Mouse (Mus musculus): ENCODE data around the gene Mettl7a3. TPM values are rescaled to one million over a fixed set of nuclear protein-coding genes. Genes with fewer than 3 reads are reported as not detected.
A peak's percentile ranks its signal among the peaks of the same experiment; 100 is the strongest.

Gene Mettl7a3
- polyA plus RNA-seq (2021), result 88.9 TPM

DNA sequence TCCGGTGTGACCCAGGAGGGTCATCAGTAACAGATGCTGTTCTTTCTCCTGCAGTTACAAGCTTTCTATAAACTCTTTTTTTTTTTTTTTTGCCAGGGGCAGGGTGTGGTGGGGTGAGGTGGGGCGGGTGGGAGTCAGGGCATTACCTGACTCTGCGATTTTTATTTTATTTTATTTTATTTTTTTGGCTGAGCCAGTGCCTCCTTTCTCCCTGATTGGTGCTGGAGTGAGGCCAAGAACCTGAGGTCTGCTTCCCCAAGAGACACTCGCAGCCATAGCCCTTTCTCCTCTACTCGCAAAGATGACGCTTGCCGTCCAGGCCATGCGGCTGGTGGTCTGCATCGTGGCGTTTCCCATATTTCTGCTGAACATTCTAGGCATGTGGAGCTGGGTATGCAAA is at the start of gene Mettl7a3:
Gene Mettl7a3, plus strand, starts transcription at position 301 of the 400 bp plus-strand sequence.
- in situ Hi-C loops (cut with MboI; ENCODE audit: low pct_unique_long_range_greater_than_20kb), result no loop called here
- no peak for TF ChIP-seq CTCF (IDR thresholded peaks at IDR 0.05)
- CTCF ChIA-PET, result interaction anchor here (0.7 to 1.7 kb wide), 2 partner anchors 26 to 40 kb away, joined by 3 to 5 read pairs; no protein-coding TSS in a partner anchor
- POLR2A ChIA-PET, result interaction anchor here (0.8 kb wide), 1 partner anchor 36 kb away, joined by 4 read pairs; no protein-coding TSS in a partner anchor
- no peak for DNase-seq (ENCODE audit: low read depth, low spot score)
- H3K27me3 ChIP-seq, result no peaks in the 10 kb centered on the region
- ATAC-seq, result no peak

DNA sequence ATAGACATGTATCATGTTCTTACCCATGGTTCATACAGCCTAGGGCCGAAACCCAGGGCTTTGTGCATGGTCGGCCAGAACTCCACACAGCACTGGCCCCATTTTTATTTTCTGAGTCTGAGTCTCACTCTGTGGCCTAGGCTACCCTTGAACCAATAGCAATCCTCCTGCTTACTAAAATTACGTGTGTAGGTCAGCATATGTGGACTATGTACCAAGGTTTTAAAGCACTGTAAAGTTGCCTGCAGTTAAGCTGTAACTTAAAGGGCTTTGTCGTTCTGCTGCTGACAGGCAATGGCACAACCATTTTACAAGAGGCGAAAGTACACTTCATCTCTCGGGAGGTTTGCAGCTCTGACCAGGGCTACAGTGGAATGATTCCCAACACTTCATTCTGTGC is 45.7 kb upstream of the Mettl7a3 start:
- POLR2A ChIA-PET, result interaction anchor here (0.6 kb wide), 1 partner anchor 23 kb away, joined by 3 read pairs; no protein-coding TSS in a partner anchor
- H3K27me3 ChIP-seq, result no peaks in the 10 kb centered on the region
- in situ Hi-C loops (cut with MboI; ENCODE audit: low pct_unique_long_range_greater_than_20kb), result no loop called here
- CTCF ChIA-PET, result interaction anchor here (1.2 kb wide), 1 partner anchor 25 kb away, joined by 3 read pairs; no protein-coding TSS in a partner anchor
- TF ChIP-seq CTCF (IDR thresholded peaks at IDR 0.05), result no peak
- no peak for ATAC-seq
- no peak for DNase-seq (ENCODE audit: low read depth, low spot score)

DNA sequence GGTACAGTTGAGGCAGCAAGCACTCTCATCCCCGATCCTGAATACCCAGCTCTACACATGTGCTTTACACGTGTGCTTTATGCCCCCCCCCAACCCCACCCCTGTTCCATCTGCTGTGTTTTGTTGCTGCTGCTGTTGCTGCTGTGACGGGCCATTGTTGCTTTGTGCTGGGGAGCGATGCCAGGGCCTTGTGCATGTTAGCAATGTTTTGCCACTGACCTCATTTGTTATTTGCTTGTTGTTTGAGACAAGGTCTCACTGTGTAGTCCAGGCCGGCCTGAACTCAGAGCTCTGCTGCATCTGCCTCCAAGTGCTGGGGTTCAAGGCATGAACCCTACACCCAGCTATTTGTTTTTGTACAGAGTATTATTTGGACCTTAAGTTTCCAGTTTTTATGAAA is 43.9 kb upstream of the Mettl7a3 start:
- CTCF ChIA-PET, result no interaction called here
- no peaks in the 10 kb centered on the region for H3K27me3 ChIP-seq
- ATAC-seq (no peak), DNase-seq (ENCODE audit: low read depth, low spot score) (no peak)
- POLR2A ChIA-PET, result no interaction called here
- no peak for TF ChIP-seq CTCF (IDR thresholded peaks at IDR 0.05)
- in situ Hi-C loops (cut with MboI; ENCODE audit: low pct_unique_long_range_greater_than_20kb), result no loop called here

DNA sequence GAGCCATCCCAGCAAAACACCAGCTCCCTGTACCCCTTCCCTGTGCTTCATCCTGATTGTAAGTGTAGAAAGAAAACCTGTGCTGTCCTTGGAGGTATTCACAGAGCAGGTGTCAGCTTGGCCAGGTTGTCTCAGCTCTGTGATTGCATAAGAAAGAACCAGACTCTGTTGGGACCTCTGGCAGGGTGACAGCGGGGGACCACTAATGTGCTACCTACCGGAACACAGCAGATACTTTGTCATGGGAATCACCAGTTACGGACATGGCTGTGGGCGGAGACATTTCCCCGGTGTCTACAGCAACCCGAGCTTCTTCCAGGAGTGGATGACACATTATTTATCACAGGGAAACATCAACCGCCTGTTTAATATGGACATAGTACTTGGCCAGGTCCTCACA is 42.4 kb upstream of the Mettl7a3 start:
- ATAC-seq, result no peak
- in situ Hi-C loops (cut with MboI; ENCODE audit: low pct_unique_long_range_greater_than_20kb), result no loop called here
- DNase-seq (ENCODE audit: low read depth, low spot score), result no peak
- no peaks in the 10 kb centered on the region for H3K27me3 ChIP-seq
- CTCF ChIA-PET, result no interaction called here
- TF ChIP-seq CTCF (IDR thresholded peaks at IDR 0.05), result no peak
- POLR2A ChIA-PET, result no interaction called here

DNA sequence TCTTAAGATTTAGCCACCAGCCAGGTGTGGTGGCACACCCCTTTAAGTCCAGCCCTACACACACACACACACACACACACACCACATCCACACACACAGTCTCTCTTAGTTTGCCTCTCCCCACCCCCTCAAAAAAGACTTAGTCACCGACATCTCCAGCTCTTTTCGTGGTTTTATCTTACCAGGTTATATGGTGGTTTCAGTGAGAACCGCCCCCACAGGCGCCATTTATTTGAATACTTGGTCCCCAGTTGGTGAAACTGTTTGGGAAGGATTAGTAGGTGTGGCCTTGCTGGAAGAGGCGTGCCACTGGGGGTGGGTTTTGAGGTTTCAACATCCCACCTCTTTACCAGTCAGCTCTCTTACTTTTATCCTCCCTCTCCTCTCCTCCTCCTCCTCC is 36.9 kb upstream of the Mettl7a3 start:
- ATAC-seq (no peak), DNase-seq (ENCODE audit: low read depth, low spot score) (no peak)
- in situ Hi-C loops (cut with MboI; ENCODE audit: low pct_unique_long_range_greater_than_20kb), result no loop called here
- ChIA-PET POLR2A (no interaction called here), CTCF (no interaction called here)
- no peak for TF ChIP-seq CTCF (IDR thresholded peaks at IDR 0.05)
- no peaks in the 10 kb centered on the region for H3K27me3 ChIP-seq

DNA sequence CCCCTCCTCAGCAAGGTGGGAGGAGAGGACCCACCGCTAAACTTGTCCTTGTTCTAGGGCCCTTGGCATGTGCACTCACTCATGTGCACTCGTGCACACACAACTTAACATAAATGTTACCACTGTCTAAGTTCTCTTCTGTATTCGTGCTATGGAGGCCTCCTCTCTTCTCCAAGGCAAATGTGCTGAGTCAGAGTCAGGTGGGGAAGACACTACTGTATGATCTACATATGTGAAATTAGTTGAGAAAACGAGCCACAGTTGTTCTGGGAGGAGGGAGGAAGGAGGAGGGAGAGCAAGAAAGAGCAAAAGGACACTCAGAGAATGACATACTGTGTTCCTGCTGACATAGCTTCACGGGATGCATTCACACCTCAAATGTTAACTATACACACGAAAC is 34.2 kb upstream of the Mettl7a3 start:
- ATAC-seq, result no peak
- H3K27me3 ChIP-seq, result no peaks in the 10 kb centered on the region
- DNase-seq (ENCODE audit: low read depth, low spot score), result no peak
- POLR2A ChIA-PET, result interaction anchor here (0.6 kb wide), 1 partner anchor 328 kb away, joined by 4 read pairs; no protein-coding TSS in a partner anchor
- in situ Hi-C loops (cut with MboI; ENCODE audit: low pct_unique_long_range_greater_than_20kb), result loop anchor here (5.0 kb wide), 1 partner anchor 33 kb away; no protein-coding TSS in a partner anchor
- TF ChIP-seq CTCF (IDR thresholded peaks at IDR 0.05), result no peak
- CTCF ChIA-PET, result no interaction called here

DNA sequence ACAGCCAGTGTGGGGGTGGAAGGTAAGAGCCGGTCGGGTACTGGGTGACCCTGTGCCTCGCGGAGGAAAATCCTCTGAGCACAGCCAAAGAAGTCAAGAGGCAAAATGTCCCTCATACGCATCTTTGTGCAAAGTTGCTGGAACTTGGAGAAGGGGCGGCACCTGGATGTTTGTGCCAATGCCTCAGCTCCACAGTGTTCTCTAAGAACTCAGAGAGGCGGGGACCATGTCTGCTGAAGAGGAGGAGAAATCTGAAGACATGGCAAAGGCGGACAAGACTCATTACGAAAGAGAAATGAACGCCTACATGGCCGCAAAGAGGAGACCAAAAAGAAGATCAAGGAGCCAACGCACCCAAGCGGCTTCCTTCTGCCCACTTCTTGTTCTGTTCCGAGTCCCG is 33.2 kb upstream of the Mettl7a3 start:
- POLR2A ChIA-PET, result no interaction called here
- in situ Hi-C loops (cut with MboI; ENCODE audit: low pct_unique_long_range_greater_than_20kb), result loop anchor here (5.0 kb wide), 1 partner anchor 34 kb away; no protein-coding TSS in a partner anchor
- CTCF ChIA-PET, result no interaction called here
- no peak for DNase-seq (ENCODE audit: low read depth, low spot score)
- ATAC-seq, result no peak
- TF ChIP-seq CTCF (IDR thresholded peaks at IDR 0.05), result no peak
- no peaks in the 10 kb centered on the region for H3K27me3 ChIP-seq

DNA sequence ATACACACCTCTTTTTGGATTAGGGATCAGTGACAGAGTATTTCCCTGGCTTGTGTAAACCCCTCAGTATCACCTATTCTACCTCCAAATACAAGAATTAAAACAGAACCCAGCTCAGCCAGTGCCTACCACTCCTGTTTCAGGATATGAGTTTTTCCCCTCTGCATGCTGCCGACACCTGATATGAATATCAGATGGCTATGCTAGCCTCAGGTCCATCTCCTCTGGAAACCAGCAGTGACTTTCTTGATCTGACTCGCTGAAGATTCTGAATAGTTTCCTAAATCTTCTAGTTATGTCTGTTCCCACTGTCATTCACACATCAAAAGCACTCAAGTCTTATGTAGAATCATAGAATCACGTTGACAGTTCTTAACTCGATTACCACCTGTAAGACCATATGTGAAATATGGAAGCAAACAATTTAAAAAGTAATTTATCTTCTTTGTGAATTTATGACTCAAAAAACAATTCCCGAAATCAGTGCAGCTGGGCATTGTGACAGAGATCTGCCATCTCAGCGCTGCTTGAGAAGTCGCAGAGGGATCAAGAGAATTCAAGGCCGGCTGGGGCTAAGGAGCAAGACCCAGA is 31.2 kb upstream of the Mettl7a3 start:
- H3K27me3 ChIP-seq, result no peaks in the 10 kb centered on the region
- CTCF ChIA-PET, result interaction anchor here (0.9 to 1.8 kb wide), 2 partner anchors 8 to 38 kb away, joined by 3 to 4 read pairs; no protein-coding TSS in a partner anchor
- ATAC-seq, result no peak
- TF ChIP-seq CTCF (IDR thresholded peaks at IDR 0.05), result no peak
- POLR2A ChIA-PET, result interaction anchor here (1.4 kb wide), 1 partner anchor 15 kb away, joined by 3 read pairs; no protein-coding TSS in a partner anchor
- in situ Hi-C loops (cut with MboI; ENCODE audit: low pct_unique_long_range_greater_than_20kb), result loop anchor here (5.0 kb wide), 1 partner anchor 36 kb away; no protein-coding TSS in a partner anchor
- no peak for DNase-seq (ENCODE audit: low read depth, low spot score)

DNA sequence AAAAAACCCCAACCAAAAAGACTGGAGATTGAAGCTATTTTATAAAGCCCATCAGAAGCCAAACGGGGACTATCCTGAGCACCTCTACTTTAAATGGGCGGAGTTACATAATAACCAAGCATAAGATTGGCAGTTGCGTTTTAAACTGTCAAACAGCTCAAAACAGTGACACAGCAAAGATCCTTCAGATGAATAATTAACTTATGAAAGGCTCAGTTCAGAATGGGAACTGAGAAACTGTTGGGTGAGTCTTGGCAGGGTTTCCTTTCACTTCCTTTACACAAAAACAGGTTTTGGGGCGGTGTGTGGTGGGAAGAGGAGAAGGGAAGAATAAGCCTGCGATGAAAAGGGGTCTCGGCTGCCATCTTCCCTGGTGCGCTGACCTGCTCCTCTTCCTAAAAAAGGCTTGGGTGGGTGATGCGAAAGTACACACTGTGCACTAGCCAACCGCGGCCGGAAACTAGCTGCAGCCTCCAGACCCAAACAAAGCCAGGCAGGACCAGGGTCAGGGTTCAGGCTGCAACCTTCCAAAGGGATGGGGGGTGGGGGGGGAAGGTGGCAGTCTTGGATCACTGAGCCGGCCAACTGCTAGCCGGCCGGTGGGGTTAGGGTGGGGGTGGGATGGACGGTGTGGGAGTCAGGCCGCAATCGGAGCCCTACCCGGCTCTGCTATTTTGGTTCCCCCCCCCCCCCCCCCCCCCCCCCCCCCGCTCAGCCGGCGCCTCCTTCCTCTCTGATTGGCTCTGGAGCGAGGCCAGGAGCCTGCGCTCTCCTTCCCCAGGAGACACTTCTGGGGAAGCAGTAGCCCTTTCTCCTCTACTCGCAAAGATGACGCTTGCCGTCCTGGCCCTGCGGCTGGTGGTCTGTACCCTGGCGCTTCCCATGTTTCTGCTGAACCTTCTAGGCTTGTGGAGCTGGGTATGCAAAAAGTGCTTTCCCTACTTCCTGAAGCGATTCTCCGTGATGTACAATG is 30.4 kb upstream of the Mettl7a3 start, which contains the start of gene Mettl7a1:
Gene Mettl7a1, plus strand, starts transcription at position 122 of the 973 bp plus-strand sequence.
- in situ Hi-C loops (cut with MboI; ENCODE audit: low pct_unique_long_range_greater_than_20kb), result loop anchor here (5.0 kb wide), 1 partner anchor 37 kb away; no protein-coding TSS in a partner anchor
- ATAC-seq (peak; percentile 57), DNase-seq (ENCODE audit: low read depth, low spot score) (no peak)
- no peak for TF ChIP-seq CTCF (IDR thresholded peaks at IDR 0.05)
- H3K27me3 ChIP-seq, result no peaks in the 10 kb centered on the region
- CTCF ChIA-PET, result interaction anchor here (0.9 to 1.8 kb wide), 2 partner anchors 9 to 39 kb away, joined by 3 to 4 read pairs; no protein-coding TSS in a partner anchor
- POLR2A ChIA-PET, result interaction anchor here (0.7 to 1.4 kb wide), 3 partner anchors 14 to 67 kb away, joined by 3 to 5 read pairs (median 3); no protein-coding TSS in a partner anchor

DNA sequence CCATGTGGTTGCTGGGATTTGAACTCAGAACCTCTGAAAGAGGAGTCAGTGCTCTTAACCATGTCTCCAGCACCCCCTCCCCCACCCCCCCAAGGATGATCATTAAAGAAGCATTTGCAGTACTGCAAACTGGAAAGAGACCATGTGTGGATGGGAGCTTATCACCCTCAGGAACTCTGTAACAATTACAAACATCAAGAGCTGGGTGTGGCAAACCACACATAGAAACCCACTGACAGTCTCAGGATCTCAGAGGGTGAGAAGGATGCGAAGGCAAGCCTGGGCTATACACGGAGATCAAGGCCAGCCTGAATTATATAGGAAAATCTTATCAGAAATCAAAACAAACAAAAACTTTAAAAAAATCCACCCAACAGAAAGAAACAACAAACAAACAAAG is 28.5 kb upstream of the Mettl7a3 start:
- no peak for TF ChIP-seq CTCF (IDR thresholded peaks at IDR 0.05)
- in situ Hi-C loops (cut with MboI; ENCODE audit: low pct_unique_long_range_greater_than_20kb), result no loop called here
- DNase-seq (ENCODE audit: low read depth, low spot score), result no peak
- ChIA-PET POLR2A (no interaction called here), CTCF (interaction anchor here (1.0 to 1.1 kb wide), 4 partner anchors 14 to 142 kb away, joined by 3 to 4 read pairs (median 3); no protein-coding TSS in a partner anchor)
- no peaks in the 10 kb centered on the region for H3K27me3 ChIP-seq
- ATAC-seq, result no peak

All from Patski (cell line).